Comparison of ENCODE assay signal across 17 mouse cellular contexts in the genomic region with DNA sequence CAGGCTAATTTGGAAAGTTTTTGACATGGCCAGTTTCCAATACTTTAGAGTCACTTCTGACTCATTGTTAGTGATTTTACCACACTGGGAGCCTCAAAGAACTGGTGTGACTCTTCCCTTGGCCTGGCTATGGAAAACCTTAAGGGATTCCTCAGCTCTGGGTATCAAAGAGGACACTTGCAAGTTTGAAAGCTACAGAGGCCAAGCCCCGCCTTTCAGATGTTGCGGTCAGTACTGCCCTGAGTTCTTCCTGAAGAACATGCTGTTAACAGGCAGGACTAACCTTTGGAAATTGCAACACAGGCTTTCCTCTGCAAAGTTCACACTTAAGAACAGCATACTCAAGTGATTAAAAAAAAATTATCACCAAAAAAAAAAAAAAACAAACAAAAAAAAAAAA. TPM values are rescaled to one million over a fixed set of nuclear protein-coding genes. Genes with fewer than 3 reads are reported as not detected.
DNase-seq lines count a peak whose midpoint lies in the region; ATAC-seq and TF ChIP-seq lines count a peak whose summit lies in the region.
"Had no signal": no experiment of that assay in that cellular context is flagged by ENCODE, and none has a peak within 500 bp of the region (broad histone marks: within the 10 kb centered on the region; RNA-seq: fewer than 3 reads in every experiment).

No protein-coding gene starts in this region.

- TF ChIP-seq EP300 in lung, postnatal 0 days (IDR thresholded peaks at IDR 0.05), result no peak

- no peak overlapping the region for H3K9ac ChIP-seq in intestine, embryonic 15.5 days
- no peak overlapping the region for H3K9ac ChIP-seq in intestine, postnatal 0 days (ENCODE audit: low read depth, low read length)
- H3K9ac ChIP-seq in lung, postnatal 0 days (replicated peaks; ENCODE audit: low read depth), result no peak overlapping the region
- H3K9ac ChIP-seq: lung, embryonic 14.5 days; midbrain, embryonic 12.5 days had no signal

- no peak overlapping the region for H3K4me2 ChIP-seq in intestine, embryonic 15.5 days (replicated peaks)
- no peak overlapping the region for H3K4me2 ChIP-seq in intestine, postnatal 0 days (replicated peaks; ENCODE audit: low read depth)
- H3K4me2 ChIP-seq in lung, postnatal 0 days (replicated peaks; ENCODE audit: low read depth, low read length), result no peak overlapping the region
- H3K4me2 ChIP-seq: lung, embryonic 14.5 days; midbrain, embryonic 12.5 days had no signal

- 87% methylated on average over 2 of the region's 2 CpGs for WGBS in intestine, embryonic 15.5 days
- WGBS in intestine, postnatal 0 days, result 56% methylated on average over 2 of the region's 2 CpGs
- 58% methylated on average over 2 of the region's 2 CpGs for WGBS in lung, postnatal 0 days
- 91% methylated on average over 2 of the region's 2 CpGs for WGBS in limb, embryonic 10.5 days

- DNase-seq in lung, postnatal 0 days (ENCODE audit: low spot score), result peak; percentile 47
- no peak for DNase-seq in lung, postnatal 4 days
- DNase-seq in kidney, adult 9 months, result peak; percentile 79
- DNase-seq in right cerebral cortex, postnatal 4 days, result no peak
- DNase-seq in limb, embryonic 10.5 days (ENCODE audit: low spot score), result no peak
- DNase-seq in thymus, adult 18-20 months, result no peak
- DNase-seq: cerebellum, adult 11 months; cerebellum, postnatal 36 days; lung, embryonic 14.5 days; thymus, postnatal 4 days had no signal

- no peaks in the 10 kb centered on the region for H3K36me3 ChIP-seq in intestine, embryonic 15.5 days
- no peaks in the 10 kb centered on the region for H3K36me3 ChIP-seq in intestine, postnatal 0 days (ENCODE audit: control insufficient read depth, insufficient read depth)
- no peaks in the 10 kb centered on the region for H3K36me3 ChIP-seq in lung, postnatal 0 days (ENCODE audit: insufficient read depth, low read length)
- H3K36me3 ChIP-seq in limb, embryonic 10.5 days, result no peaks in the 10 kb centered on the region
- H3K36me3 ChIP-seq: midbrain, embryonic 12.5 days had no signal

- H3K27me3 ChIP-seq in intestine, embryonic 15.5 days (replicated peaks), result no peaks in the 10 kb centered on the region
- no peaks in the 10 kb centered on the region for H3K27me3 ChIP-seq in intestine, postnatal 0 days (replicated peaks; ENCODE audit: control insufficient read depth, insufficient read depth, low read length)
- no peaks in the 10 kb centered on the region for H3K27me3 ChIP-seq in lung, postnatal 0 days (replicated peaks; ENCODE audit: insufficient read depth, low read length)
- H3K27me3 ChIP-seq in limb, embryonic 10.5 days (ENCODE audit: low read depth, poor library complexity, severe bottlenecking), result no peaks in the 10 kb centered on the region
- H3K27me3 ChIP-seq: midbrain, embryonic 12.5 days had no signal

- no peak overlapping the region for H3K4me3 ChIP-seq in intestine, embryonic 15.5 days (replicated peaks)
- H3K4me3 ChIP-seq in intestine, postnatal 0 days (ENCODE audit: low read depth, low read length), result no peak overlapping the region
- H3K4me3 ChIP-seq in lung, postnatal 0 days (ENCODE audit: low read depth, low read length), result no peak overlapping the region
- no peak overlapping the region for H3K4me3 ChIP-seq in limb, embryonic 10.5 days
- H3K4me3 ChIP-seq: midbrain, embryonic 12.5 days had no signal

- no peak overlapping the region for H3K27ac ChIP-seq in intestine, embryonic 15.5 days
- H3K27ac ChIP-seq in intestine, postnatal 0 days (ENCODE audit: low read depth, low read length), result no peak overlapping the region
- no peak overlapping the region for H3K27ac ChIP-seq in lung, postnatal 0 days (ENCODE audit: low read length)
- no peak overlapping the region for H3K27ac ChIP-seq in limb, embryonic 10.5 days
- H3K27ac ChIP-seq: midbrain, embryonic 12.5 days had no signal

- no peaks in the 10 kb centered on the region for H3K9me3 ChIP-seq in intestine, embryonic 15.5 days
- H3K9me3 ChIP-seq in intestine, postnatal 0 days (ENCODE audit: control insufficient read depth), result no peaks in the 10 kb centered on the region
- H3K9me3 ChIP-seq in lung, postnatal 0 days (ENCODE audit: low read length), result no peaks in the 10 kb centered on the region
- no peaks in the 10 kb centered on the region for H3K9me3 ChIP-seq in limb, embryonic 10.5 days (replicated peaks)
- H3K9me3 ChIP-seq: midbrain, embryonic 12.5 days had no signal

- ATAC-seq in intestine, embryonic 15.5 days, result peak; percentile 44; the same call in 1 of the 2 replicates
- ATAC-seq in intestine, postnatal 0 days, result no peak
- ATAC-seq in lung, postnatal 0 days, result peak; percentile 46; the same call in 1 of the 2 replicates
- ATAC-seq: activated CD4-positive, CD25-positive, alpha-beta regulatory T cell, adult 4 months; CD4-positive, CD25-positive, alpha-beta regulatory T cell, adult 4 months; forebrain, embryonic 16.5 days; hindbrain, embryonic 16.5 days had no signal

- no peaks in the 10 kb centered on the region for H3K4me1 ChIP-seq in intestine, embryonic 15.5 days (replicated peaks)
- H3K4me1 ChIP-seq in intestine, postnatal 0 days (replicated peaks; ENCODE audit: control insufficient read depth, insufficient read depth, low read length), result 0 out of 2 replicates have a peak, but pooled peaks cover 6% of the 10 kb centered on the region
- no peaks in the 10 kb centered on the region for H3K4me1 ChIP-seq in lung, postnatal 0 days (ENCODE audit: insufficient read depth, low read depth, low read length)
- H3K4me1 ChIP-seq in limb, embryonic 10.5 days, result no peaks in the 10 kb centered on the region
- H3K4me1 ChIP-seq: midbrain, embryonic 12.5 days had no signal

- no peak for TF ChIP-seq CTCF in intestine, postnatal 0 days (IDR thresholded peaks at IDR 0.05; ENCODE audit: low read depth)
- no peak for TF ChIP-seq CTCF in lung, postnatal 0 days (IDR thresholded peaks at IDR 0.05)

RNA-seq across cellular contexts. Expression of a gene that starts 16.7 kb away (rescaled TPM):
- polyA plus RNA-seq in intestine, embryonic 15.5 days (2015; fragmentation: Nextera tagmentation; extraction: Ambion mirVana), result 37.9 and 40.5 TPM in 2 replicates
- polyA plus RNA-seq in intestine, postnatal 0 days (2015; fragmentation: Nextera tagmentation; extraction: Ambion mirVana), result 21.5 and 21.8 TPM in 2 replicates
- polyA plus RNA-seq in lung, postnatal 0 days (2015; fragmentation: Nextera tagmentation; extraction: Ambion mirVana), result 9.6 and 11.4 TPM in 2 replicates
- polyA plus RNA-seq in limb, embryonic 10.5 days (2016; fragmentation: Nextera tagmentation; extraction: Ambion mirVana), result 25.4 and 25.6 TPM in 2 replicates

Comparison
In these comparisons a context has a peak if more than half of its experiments do, and no peak if none do; other contexts are left out.
1. DNase-seq: peak in lung, postnatal 0 days (single experiment) and kidney, adult 9 months (single experiment); none in lung, postnatal 4 days (0 of 2), right cerebral cortex, postnatal 4 days (single experiment), limb, embryonic 10.5 days (single experiment) and thymus, adult 18-20 months (0 of 2).